ENCODE assay signal across 9 mouse cellular contexts in genomic region chr1:152313480-152313879, GRCm38 (mm10).
DNase-seq lines count a peak whose midpoint lies in the region; ATAC-seq and TF ChIP-seq lines count a peak whose summit lies in the region.
"Had no signal": no experiment of that assay in that cellular context is flagged by ENCODE, and none has a peak within 500 bp of the region (broad histone marks: within the 10 kb centered on the region; RNA-seq: fewer than 3 reads in every experiment).

No protein-coding gene starts in this region.

- no peaks in the 10 kb centered on the region for H3K9me3 ChIP-seq in forebrain, postnatal 0 days (ENCODE audit: low read length)
- H3K9me3 ChIP-seq in forebrain, embryonic 13.5 days (replicated peaks): no peaks in the 10 kb centered on the region
- peaks cover 6% of the 10 kb centered on the region; the same call in 1 of the 2 replicates for H3K9me3 ChIP-seq in midbrain, embryonic 14.5 days (ENCODE audit: control insufficient read depth, low read length)
- H3K9me3 ChIP-seq in midbrain, embryonic 16.5 days (replicated peaks; ENCODE audit: control insufficient read depth, low read length, poor library complexity, severe bottlenecking): peaks cover 5% of the 10 kb centered on the region; the same call in 1 of the 2 replicates

- 0 out of 2 replicates have a peak, but pooled peaks have one; percentile 28 for TF ChIP-seq CTCF in forebrain, postnatal 0 days (IDR thresholded peaks at IDR 0.05; ENCODE audit: low read depth)

- no peak overlapping the region for H3K9ac ChIP-seq in forebrain, postnatal 0 days
- H3K9ac ChIP-seq in forebrain, embryonic 13.5 days: no peak overlapping the region
- H3K9ac ChIP-seq in midbrain, embryonic 14.5 days (replicated peaks; ENCODE audit: low read length): no peak overlapping the region
- no peak overlapping the region for H3K9ac ChIP-seq in midbrain, embryonic 16.5 days (ENCODE audit: low read depth, low read length)

- H3K36me3 ChIP-seq in forebrain, postnatal 0 days (ENCODE audit: insufficient read depth): no peaks in the 10 kb centered on the region
- H3K36me3 ChIP-seq in forebrain, embryonic 13.5 days (ENCODE audit: poor library complexity, severe bottlenecking): no peaks in the 10 kb centered on the region
- H3K36me3 ChIP-seq in midbrain, embryonic 14.5 days (ENCODE audit: control insufficient read depth, insufficient read depth, low read length): no peaks in the 10 kb centered on the region
- H3K36me3 ChIP-seq in midbrain, embryonic 16.5 days (ENCODE audit: control insufficient read depth, insufficient read depth, low read length): no peaks in the 10 kb centered on the region

- no peak overlapping the region for H3K27ac ChIP-seq in forebrain, postnatal 0 days (ENCODE audit: low read depth, low read length)
- H3K27ac ChIP-seq in forebrain, embryonic 13.5 days: no peak overlapping the region
- no peak overlapping the region for H3K27ac ChIP-seq in midbrain, embryonic 14.5 days (replicated peaks; ENCODE audit: low read depth, low read length)
- no peak overlapping the region for H3K27ac ChIP-seq in midbrain, embryonic 16.5 days (ENCODE audit: low read length)

- no peak overlapping the region for H3K4me2 ChIP-seq in forebrain, postnatal 0 days (ENCODE audit: low read depth)
- H3K4me2 ChIP-seq in forebrain, embryonic 13.5 days: no peak overlapping the region
- H3K4me2 ChIP-seq in midbrain, embryonic 14.5 days (ENCODE audit: low read length): no peak overlapping the region
- no peak overlapping the region for H3K4me2 ChIP-seq in midbrain, embryonic 16.5 days (ENCODE audit: low read length)

- 71% methylated on average over 2 of the region's 2 CpGs for WGBS in forebrain, postnatal 0 days
- WGBS in forebrain, embryonic 13.5 days: 59% methylated on average over 2 of the region's 2 CpGs
- 69% methylated on average over 2 of the region's 2 CpGs for WGBS in midbrain, embryonic 14.5 days
- 67% methylated on average over 2 of the region's 2 CpGs for WGBS in midbrain, embryonic 16.5 days

- no peaks in the 10 kb centered on the region for H3K27me3 ChIP-seq in forebrain, postnatal 0 days (ENCODE audit: insufficient read depth, low read length)
- H3K27me3 ChIP-seq in forebrain, embryonic 13.5 days: no peaks in the 10 kb centered on the region
- no peaks in the 10 kb centered on the region for H3K27me3 ChIP-seq in midbrain, embryonic 14.5 days (ENCODE audit: control insufficient read depth, insufficient read depth, low read length)
- H3K27me3 ChIP-seq in midbrain, embryonic 16.5 days (ENCODE audit: control insufficient read depth, insufficient read depth, low read depth, low read length): no peaks in the 10 kb centered on the region

- no peak for ATAC-seq in forebrain, postnatal 0 days
- no peak for ATAC-seq in forebrain, embryonic 13.5 days
- ATAC-seq in midbrain, embryonic 14.5 days (ENCODE audit: low FRiP score, low TSS enrichment): no peak
- no peak for ATAC-seq in midbrain, embryonic 16.5 days
- ATAC-seq in activated CD4-positive, CD25-positive, alpha-beta regulatory T cell, adult 4 months: no peak

- H3K4me1 ChIP-seq in forebrain, postnatal 0 days (ENCODE audit: insufficient read depth): no peaks in the 10 kb centered on the region
- H3K4me1 ChIP-seq in forebrain, embryonic 13.5 days: no peaks in the 10 kb centered on the region
- H3K4me1 ChIP-seq in midbrain, embryonic 14.5 days (ENCODE audit: control insufficient read depth, insufficient read depth, low read length): no peaks in the 10 kb centered on the region
- no peaks in the 10 kb centered on the region for H3K4me1 ChIP-seq in midbrain, embryonic 16.5 days (ENCODE audit: control insufficient read depth, insufficient read depth, low read length)

- H3K4me3 ChIP-seq in forebrain, postnatal 0 days (ENCODE audit: low read depth, low read length): no peak overlapping the region
- H3K4me3 ChIP-seq in forebrain, embryonic 13.5 days: no peak overlapping the region
- no peak overlapping the region for H3K4me3 ChIP-seq in midbrain, embryonic 14.5 days (replicated peaks; ENCODE audit: low read depth, low read length)
- H3K4me3 ChIP-seq in midbrain, embryonic 16.5 days (ENCODE audit: low read depth, low read length): no peak overlapping the region

- no peak for DNase-seq in forebrain, postnatal 0 days
- DNase-seq in midbrain, embryonic 14.5 days: peak; percentile 20
- DNase-seq in embryo, embryonic 10 days (ENCODE audit: low spot score): peak; percentile 39
- DNase-seq in thymus, postnatal 14 days: peak; percentile 49
- DNase-seq in cerebellum, adult 18-20 months: no peak
- DNase-seq: lung, postnatal 36 days had no signal

Comparison
In these comparisons a context has a peak if more than half of its experiments do, and no peak if none do; other contexts are left out.
1. DNase-seq: peak in midbrain, embryonic 14.5 days (single experiment), embryo, embryonic 10 days (single experiment) and thymus, postnatal 14 days (single experiment); none in forebrain, postnatal 0 days (single experiment) and cerebellum, adult 18-20 months (0 of 2).